Mouse (Mus musculus): ENCODE data around the gene Tymp. TPM values are rescaled to one million over a fixed set of nuclear protein-coding genes. Genes with fewer than 3 reads are reported as not detected.
A peak's percentile ranks its signal among the peaks of the same experiment; 100 is the strongest.

Gene Tymp
- polyA plus RNA-seq (2015; fragmentation: Nextera tagmentation; extraction: Ambion mirVana), result 1.3 and 2.2 TPM in 2 replicates

DNA sequence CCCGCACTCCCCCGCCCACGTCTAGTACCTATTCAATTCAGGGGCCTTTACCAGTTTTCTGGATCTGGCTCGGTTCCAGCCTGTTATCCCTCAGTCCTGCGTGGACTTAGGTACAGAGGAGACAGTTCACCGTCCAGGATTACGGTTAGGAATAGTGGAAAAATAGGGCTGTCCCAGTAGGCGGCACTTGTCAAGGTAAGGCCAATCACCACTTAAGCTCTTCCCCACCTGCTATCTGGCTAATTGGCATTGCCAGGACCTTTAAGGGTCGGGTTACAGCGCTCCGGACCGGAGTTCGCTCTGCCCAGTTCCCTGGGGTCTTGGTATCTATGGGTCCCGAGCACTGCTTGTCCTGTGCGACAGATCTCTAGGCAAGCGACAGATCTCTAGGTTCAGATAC is at the start of gene Tymp:
TSS of gene Tymp (minus strand) at position 83 of the 400 bp plus-strand sequence.
- Histone ChIP-seq H3K4me2 (ENCODE audit: low read depth, low read length) (peak within 1 kb of the TSS; percentile 30; the same call in 1 of the 2 replicates), H3K36me3 (ENCODE audit: control insufficient read depth, insufficient read depth, low read length) (peaks cover 2% of the 10 kb centered on the region), H3K27ac (ENCODE audit: low read length) (no peak within 1 kb of the TSS), H3K9me3 (ENCODE audit: control insufficient read depth, low read length) (no peaks in the 10 kb centered on the region), H3K9ac (ENCODE audit: low read depth, low read length) (0 out of 2 replicates have a peak within 1 kb of the TSS, but pooled peaks have one; percentile 4), H3K4me3 (ENCODE audit: low read length) (peak within 1 kb of the TSS; percentile 19; the same call in 1 of the 2 replicates), H3K4me1 (ENCODE audit: control insufficient read depth, insufficient read depth, low read length) (peaks cover 30% of the 10 kb centered on the region), H3K27me3 (replicated peaks; ENCODE audit: control insufficient read depth, insufficient read depth, low read length) (peaks cover 44% of the 10 kb centered on the region)
- 23% methylated on average over 16 of the region's 16 CpGs for WGBS
- ATAC-seq, result no peak

DNA sequence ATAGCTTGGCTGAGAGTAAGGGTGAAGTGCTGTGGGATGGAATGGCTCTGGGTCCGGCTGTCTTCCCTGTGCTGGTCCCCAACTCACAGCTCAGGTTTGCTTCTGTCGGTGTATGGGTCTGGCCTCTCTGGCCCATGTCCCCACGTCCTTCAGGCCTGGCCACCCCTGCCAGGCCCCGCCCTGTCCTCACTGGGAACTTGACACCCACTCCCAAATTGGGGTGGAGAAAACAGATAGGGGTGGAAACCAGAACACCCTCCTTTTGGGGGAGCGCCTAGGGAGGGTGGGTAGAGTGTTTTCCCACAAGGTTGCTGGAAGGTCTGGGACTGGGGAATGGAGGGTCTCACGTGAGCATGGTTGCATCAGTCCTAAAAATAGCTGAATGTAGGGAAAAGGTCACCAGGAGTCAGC is 48.9 kb upstream of the Tymp start, which contains the start of gene Cpt1b:
TSS of gene Cpt1b (minus strand) at position 153 of the 411 bp plus-strand sequence.
- Histone ChIP-seq H3K4me3 (ENCODE audit: low read length) (no peak within 1 kb of the TSS), H3K4me2 (ENCODE audit: low read depth, low read length) (no peak within 1 kb of the TSS), H3K9ac (ENCODE audit: low read depth, low read length) (no peak within 1 kb of the TSS), H3K27ac (ENCODE audit: low read length) (no peak within 1 kb of the TSS), H3K27me3 (replicated peaks; ENCODE audit: control insufficient read depth, insufficient read depth, low read length) (no peaks in the 10 kb centered on the region), H3K36me3 (ENCODE audit: control insufficient read depth, insufficient read depth, low read length) (0 out of 2 replicates have a peak, but pooled peaks cover 4% of the 10 kb centered on the region), H3K9me3 (ENCODE audit: control insufficient read depth, low read length) (no peaks in the 10 kb centered on the region), H3K4me1 (ENCODE audit: control insufficient read depth, insufficient read depth, low read length) (peaks cover 7% of the 10 kb centered on the region; the same call in 1 of the 2 replicates)
- WGBS, result 41% methylated on average over 6 of the region's 6 CpGs
- ATAC-seq, result no peak

DNA sequence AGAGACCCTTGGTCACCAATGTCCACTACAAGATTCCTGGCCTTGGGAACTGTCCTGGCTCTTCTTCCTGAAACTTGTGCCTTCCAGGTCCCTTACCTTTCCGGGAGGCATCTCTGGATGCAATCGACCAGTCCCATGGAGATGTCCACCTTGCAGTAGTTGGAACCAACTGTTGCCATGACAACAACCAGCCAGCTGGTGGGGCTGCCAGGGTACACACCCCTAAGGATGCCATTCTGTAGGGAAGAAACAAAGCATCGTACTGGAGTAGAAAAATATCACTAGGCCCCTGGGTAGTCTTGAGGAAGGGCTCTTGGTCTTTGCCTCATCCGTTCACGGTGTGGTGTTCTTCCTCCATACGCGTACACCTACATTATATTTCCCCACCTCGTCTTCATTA is 47.8 kb upstream of the Tymp start:
- Histone ChIP-seq H3K4me1 (ENCODE audit: control insufficient read depth, insufficient read depth, low read length) (peaks cover 7% of the 10 kb centered on the region; the same call in 1 of the 2 replicates), H3K27ac (ENCODE audit: low read length) (no peak overlapping the region), H3K9ac (ENCODE audit: low read depth, low read length) (no peak overlapping the region), H3K9me3 (ENCODE audit: control insufficient read depth, low read length) (no peaks in the 10 kb centered on the region), H3K36me3 (ENCODE audit: control insufficient read depth, insufficient read depth, low read length) (0 out of 2 replicates have a peak, but pooled peaks cover 4% of the 10 kb centered on the region), H3K27me3 (replicated peaks; ENCODE audit: control insufficient read depth, insufficient read depth, low read length) (no peaks in the 10 kb centered on the region), H3K4me3 (ENCODE audit: low read length) (no peak overlapping the region), H3K4me2 (ENCODE audit: low read depth, low read length) (no peak overlapping the region)
- 79% methylated on average over 8 of the region's 8 CpGs for WGBS
- no peak for ATAC-seq

DNA sequence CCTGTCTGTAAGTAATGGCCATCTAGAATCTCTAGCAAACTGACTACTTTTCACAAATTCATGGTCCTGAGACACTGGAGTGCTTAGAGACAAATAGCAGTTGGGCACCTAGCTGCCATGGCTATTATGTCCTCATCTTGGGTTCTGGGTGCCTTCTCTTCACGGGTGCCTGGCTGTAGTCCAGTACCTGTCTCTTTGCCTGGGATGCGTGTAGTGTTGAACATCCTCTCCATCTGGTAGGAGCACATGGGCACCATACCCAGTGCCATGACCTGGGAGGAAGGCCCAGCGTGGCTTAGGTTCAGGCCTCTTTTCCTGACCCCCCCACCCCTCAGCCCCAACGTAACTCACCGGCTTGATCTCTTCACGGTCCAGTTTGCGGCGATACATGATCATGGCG is 45.1 kb upstream of the Tymp start:
- no peak overlapping the region for H3K27ac ChIP-seq (ENCODE audit: low read length)
- H3K27me3 ChIP-seq (replicated peaks; ENCODE audit: control insufficient read depth, insufficient read depth, low read length), result no peaks in the 10 kb centered on the region
- H3K9me3 ChIP-seq (ENCODE audit: control insufficient read depth, low read length), result no peaks in the 10 kb centered on the region
- H3K4me3 ChIP-seq (ENCODE audit: low read length), result no peak overlapping the region
- ATAC-seq, result no peak
- no peak overlapping the region for H3K9ac ChIP-seq (ENCODE audit: low read depth, low read length)
- no peak overlapping the region for H3K4me2 ChIP-seq (ENCODE audit: low read depth, low read length)
- 96% methylated on average over 9 of the region's 9 CpGs for WGBS
- H3K36me3 ChIP-seq (ENCODE audit: control insufficient read depth, insufficient read depth, low read length), result 0 out of 2 replicates have a peak, but pooled peaks cover 7% of the 10 kb centered on the region
- 0 out of 2 replicates have a peak, but pooled peaks cover 3% of the 10 kb centered on the region for H3K4me1 ChIP-seq (ENCODE audit: control insufficient read depth, insufficient read depth, low read length)

DNA sequence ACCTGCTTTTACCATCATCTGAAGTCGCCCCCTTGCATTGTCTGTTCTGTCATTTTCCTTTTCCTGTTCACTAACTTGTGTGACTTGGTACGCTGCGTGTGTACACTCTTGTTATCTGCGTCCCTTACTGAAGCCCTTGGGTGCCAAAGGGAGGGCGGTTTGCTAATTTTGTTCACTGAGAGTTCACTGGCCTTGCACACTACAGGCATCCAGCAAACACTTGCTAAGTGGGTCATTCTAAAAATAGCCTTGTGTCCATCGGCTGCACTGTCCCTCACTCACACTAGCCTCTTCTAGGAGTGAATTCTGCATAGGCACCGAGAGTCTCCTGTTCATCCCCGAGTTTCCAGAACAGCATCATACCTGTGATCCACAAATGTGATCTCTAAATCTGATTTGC is 38.4 kb upstream of the Tymp start:
- no peaks in the 10 kb centered on the region for H3K27me3 ChIP-seq (replicated peaks; ENCODE audit: control insufficient read depth, insufficient read depth, low read length)
- no peak for ATAC-seq
- no peak overlapping the region for H3K4me2 ChIP-seq (ENCODE audit: low read depth, low read length)
- 84% methylated on average over 8 of the region's 8 CpGs for WGBS
- no peak overlapping the region for H3K27ac ChIP-seq (ENCODE audit: low read length)
- H3K9ac ChIP-seq (ENCODE audit: low read depth, low read length), result no peak overlapping the region
- no peak overlapping the region for H3K4me3 ChIP-seq (ENCODE audit: low read length)
- H3K9me3 ChIP-seq (ENCODE audit: control insufficient read depth, low read length), result no peaks in the 10 kb centered on the region
- H3K4me1 ChIP-seq (ENCODE audit: control insufficient read depth, insufficient read depth, low read length), result no peaks in the 10 kb centered on the region
- H3K36me3 ChIP-seq (ENCODE audit: control insufficient read depth, insufficient read depth, low read length), result 0 out of 2 replicates have a peak, but pooled peaks cover 3% of the 10 kb centered on the region

DNA sequence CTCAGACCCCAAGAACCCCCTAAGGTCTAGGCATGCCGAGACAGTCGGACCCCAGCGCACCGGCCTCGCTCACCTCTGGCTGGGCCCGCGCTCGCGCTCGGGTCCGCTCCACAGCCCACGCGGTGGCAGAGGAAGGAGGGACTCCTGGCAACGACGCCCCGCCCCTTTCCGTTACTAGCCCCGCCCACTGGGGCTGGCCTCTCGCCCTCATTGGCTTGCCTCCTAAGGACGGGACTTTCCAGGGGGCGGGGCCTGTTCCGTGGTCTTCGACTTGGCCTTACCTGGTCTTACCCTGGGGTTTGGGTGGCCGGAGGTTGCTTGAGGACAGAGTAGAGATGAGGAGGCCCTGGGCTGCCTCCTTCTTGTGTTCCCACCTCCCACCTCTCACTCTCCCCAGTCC is 33.3 kb upstream of the Tymp start, which contains the start of gene Syce3:
TSS of gene Syce3 (minus strand) at position 386 of the 400 bp plus-strand sequence.
- Histone ChIP-seq H3K36me3 (ENCODE audit: control insufficient read depth, insufficient read depth, low read length) (no peaks in the 10 kb centered on the region), H3K4me1 (ENCODE audit: control insufficient read depth, insufficient read depth, low read length) (no peaks in the 10 kb centered on the region), H3K4me2 (ENCODE audit: low read depth, low read length) (no peak within 1 kb of the TSS), H3K9me3 (ENCODE audit: control insufficient read depth, low read length) (no peaks in the 10 kb centered on the region), H3K27ac (ENCODE audit: low read length) (no peak within 1 kb of the TSS), H3K4me3 (ENCODE audit: low read length) (no peak within 1 kb of the TSS), H3K27me3 (replicated peaks; ENCODE audit: control insufficient read depth, insufficient read depth, low read length) (no peaks in the 10 kb centered on the region), H3K9ac (ENCODE audit: low read depth, low read length) (no peak within 1 kb of the TSS)
- WGBS, result 77% methylated on average over 24 of the region's 24 CpGs
- no peak for ATAC-seq

DNA sequence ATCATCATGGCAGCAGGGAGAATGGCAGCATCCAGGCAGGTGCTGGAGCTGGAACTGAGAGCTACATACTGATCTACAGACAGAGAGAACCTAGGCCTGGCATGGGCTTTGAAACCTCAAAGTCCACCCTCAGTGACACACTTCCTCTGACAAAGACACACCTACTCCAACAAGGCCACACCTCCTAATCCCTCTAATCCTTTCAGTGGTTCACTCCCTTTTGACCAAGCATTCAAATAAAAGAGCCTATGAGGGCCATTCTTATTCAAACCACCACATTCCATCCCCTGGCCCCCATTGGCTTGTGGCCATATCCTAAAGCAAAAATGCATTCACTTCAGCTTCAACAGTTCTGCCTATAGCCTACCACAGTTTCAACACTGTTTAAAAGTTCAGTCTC is 29.9 kb upstream of the Tymp start:
- H3K9ac ChIP-seq (ENCODE audit: low read depth, low read length), result no peak overlapping the region
- H3K4me3 ChIP-seq (ENCODE audit: low read length), result no peak overlapping the region
- no peak overlapping the region for H3K4me2 ChIP-seq (ENCODE audit: low read depth, low read length)
- no peaks in the 10 kb centered on the region for H3K36me3 ChIP-seq (ENCODE audit: control insufficient read depth, insufficient read depth, low read length)
- ATAC-seq, result no peak
- no peak overlapping the region for H3K27ac ChIP-seq (ENCODE audit: low read length)
- no peaks in the 10 kb centered on the region for H3K27me3 ChIP-seq (replicated peaks; ENCODE audit: control insufficient read depth, insufficient read depth, low read length)
- no peaks in the 10 kb centered on the region for H3K4me1 ChIP-seq (ENCODE audit: control insufficient read depth, insufficient read depth, low read length)
- H3K9me3 ChIP-seq (ENCODE audit: control insufficient read depth, low read length), result no peaks in the 10 kb centered on the region

DNA sequence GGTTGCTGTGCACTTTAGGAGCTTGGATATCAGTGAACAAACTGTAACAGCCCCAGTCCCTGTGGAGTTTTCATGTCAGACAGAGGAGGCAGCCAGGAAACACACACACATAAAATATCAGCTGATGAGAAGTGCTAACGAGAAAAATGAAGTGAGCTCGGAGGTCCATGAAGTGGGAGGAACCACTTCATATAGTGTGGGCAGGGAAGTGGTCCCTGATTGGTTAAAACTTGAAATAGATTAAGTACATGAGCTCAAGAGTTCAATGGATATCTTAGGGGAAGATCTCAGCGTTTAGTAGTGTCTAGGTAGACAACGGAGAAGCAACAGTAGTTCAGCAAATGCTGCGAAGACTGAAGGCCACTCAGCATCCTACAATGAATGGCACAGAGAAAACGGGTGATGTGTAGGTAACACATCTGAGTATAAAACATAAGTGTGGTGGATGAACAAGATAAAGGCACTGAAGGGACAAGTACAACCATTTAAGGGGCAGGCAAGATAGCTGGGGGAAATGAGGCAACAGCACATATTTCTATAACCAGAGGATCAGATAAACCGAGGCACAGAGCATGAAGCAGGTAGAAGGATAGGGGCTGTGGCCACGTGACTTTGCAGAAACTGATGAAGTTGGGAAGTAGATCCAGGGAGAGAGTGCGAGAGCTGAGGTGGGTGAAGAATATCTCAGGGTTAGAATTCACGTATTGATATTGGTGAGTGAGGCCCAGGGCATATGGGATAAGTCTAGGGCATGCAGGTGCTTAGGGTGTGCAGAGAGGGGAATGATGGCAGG is 28.2 kb upstream of the Tymp start:
- Histone ChIP-seq H3K27ac (ENCODE audit: low read length) (no peak overlapping the region), H3K4me2 (ENCODE audit: low read depth, low read length) (no peak overlapping the region), H3K4me3 (ENCODE audit: low read length) (no peak overlapping the region), H3K9me3 (ENCODE audit: control insufficient read depth, low read length) (no peaks in the 10 kb centered on the region), H3K9ac (ENCODE audit: low read depth, low read length) (no peak overlapping the region), H3K4me1 (ENCODE audit: control insufficient read depth, insufficient read depth, low read length) (no peaks in the 10 kb centered on the region), H3K36me3 (ENCODE audit: control insufficient read depth, insufficient read depth, low read length) (no peaks in the 10 kb centered on the region), H3K27me3 (replicated peaks; ENCODE audit: control insufficient read depth, insufficient read depth, low read length) (no peaks in the 10 kb centered on the region)
- 81% methylated on average over 10 of the region's 10 CpGs for WGBS
- ATAC-seq, result no peak

DNA sequence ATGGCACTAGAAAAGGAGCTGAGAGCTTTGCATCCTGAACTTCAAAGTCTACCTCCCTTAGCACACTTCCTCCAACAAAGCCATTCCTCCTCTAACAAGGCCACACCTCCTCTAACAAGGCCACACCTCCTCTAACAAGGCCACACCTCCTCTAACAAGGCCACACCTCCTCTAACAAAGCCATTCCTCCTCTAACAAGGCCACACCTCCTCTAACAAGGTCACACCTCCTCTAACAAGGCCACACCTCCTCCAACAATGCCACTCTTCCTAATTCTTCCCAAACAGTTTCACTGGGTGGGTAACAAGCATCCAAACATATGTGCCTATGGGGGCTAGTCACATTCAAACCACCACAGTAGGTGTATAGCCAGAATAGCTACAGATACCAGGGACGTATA is 25.6 kb upstream of the Tymp start:
- 81% methylated on average over 1 of the region's 1 CpGs for WGBS
- Histone ChIP-seq H3K27me3 (replicated peaks; ENCODE audit: control insufficient read depth, insufficient read depth, low read length) (no peaks in the 10 kb centered on the region), H3K36me3 (ENCODE audit: control insufficient read depth, insufficient read depth, low read length) (no peaks in the 10 kb centered on the region), H3K4me2 (ENCODE audit: low read depth, low read length) (no peak overlapping the region), H3K27ac (ENCODE audit: low read length) (no peak overlapping the region), H3K4me1 (ENCODE audit: control insufficient read depth, insufficient read depth, low read length) (peaks cover 2% of the 10 kb centered on the region; the same call in 1 of the 2 replicates), H3K4me3 (ENCODE audit: low read length) (no peak overlapping the region), H3K9me3 (ENCODE audit: control insufficient read depth, low read length) (no peaks in the 10 kb centered on the region), H3K9ac (ENCODE audit: low read depth, low read length) (no peak overlapping the region)
- ATAC-seq, result no peak

All from intestine, embryonic 16.5 days (tissue).